In the genomic region with DNA sequence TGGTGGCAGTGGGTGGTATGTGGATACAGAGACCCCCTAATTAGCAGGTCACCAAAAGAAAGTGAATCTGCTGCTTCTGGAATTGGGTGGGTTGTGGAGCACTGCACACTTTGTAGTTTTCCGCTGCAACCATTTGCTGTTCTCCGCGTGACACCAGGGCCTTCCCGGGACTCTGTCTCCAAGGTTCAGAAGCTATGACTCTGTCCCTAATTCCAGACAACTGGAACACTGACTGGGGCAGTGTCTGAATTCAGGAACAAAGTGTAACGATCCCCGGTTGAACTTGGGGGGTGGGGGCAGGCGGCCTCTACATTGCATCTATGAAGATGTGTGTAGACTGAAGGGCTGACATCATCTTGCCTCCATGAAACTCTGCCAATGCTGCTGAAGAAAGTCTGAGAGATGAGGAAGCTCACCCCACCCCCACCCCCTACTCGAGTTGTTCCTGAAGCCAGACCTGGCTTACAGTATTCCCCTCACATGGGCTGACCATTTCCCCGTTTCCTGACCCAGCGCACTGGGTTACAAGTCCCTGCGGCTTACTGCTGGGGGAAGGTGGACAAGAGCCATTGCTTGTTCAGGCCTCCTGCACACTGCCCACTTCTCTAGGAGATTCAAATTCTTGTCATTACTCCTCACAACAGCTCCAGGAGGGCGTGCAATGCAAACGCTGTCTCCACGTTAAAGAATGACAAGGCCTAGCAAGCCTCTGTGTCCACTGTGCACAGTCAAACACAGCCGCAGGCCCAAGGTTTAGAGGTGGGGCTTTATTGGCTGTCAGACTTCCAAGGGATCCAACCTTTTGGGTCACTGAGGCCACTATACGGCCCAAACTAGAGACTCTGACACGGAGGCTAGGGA, we compare ENCODE assay signal across 15 mouse cellular contexts. TPM values are rescaled to one million over a fixed set of nuclear protein-coding genes. Genes with fewer than 3 reads are reported as not detected.
A peak's percentile ranks its signal among the peaks of the same experiment; 100 is the strongest.
DNase-seq lines count a peak whose midpoint lies in the region; ATAC-seq and TF ChIP-seq lines count a peak whose summit lies in the region.
"Had no signal": no experiment of that assay in that cellular context is flagged by ENCODE, and none has a peak within 500 bp of the region (broad histone marks: within the 10 kb centered on the region; RNA-seq: fewer than 3 reads in every experiment).

No protein-coding gene starts in this region.

- TF ChIP-seq CTCF in heart, adult 2 months (IDR thresholded peaks at IDR 0.05) = no peak
- TF ChIP-seq CTCF in lung, embryonic 14.5 days (IDR thresholded peaks at IDR 0.05; ENCODE audit: low read depth) = no peak
- TF ChIP-seq CTCF in kidney, postnatal 0 days (IDR thresholded peaks at IDR 0.05; ENCODE audit: low read depth) = no peak
- no peak for TF ChIP-seq CTCF in stomach, postnatal 0 days (IDR thresholded peaks at IDR 0.05; ENCODE audit: low read depth)

- H3K4me1 ChIP-seq in heart, adult 2 months (ENCODE audit: control insufficient read depth, insufficient read depth, low read length) = peaks cover 45% of the 10 kb centered on the region
- H3K4me1 ChIP-seq in lung, embryonic 14.5 days (ENCODE audit: insufficient read depth) = peaks cover 18% of the 10 kb centered on the region
- peaks cover 25% of the 10 kb centered on the region for H3K4me1 ChIP-seq in kidney, postnatal 0 days (replicated peaks; ENCODE audit: insufficient read depth, low read length)
- 0 out of 2 replicates have a peak, but pooled peaks cover 6% of the 10 kb centered on the region for H3K4me1 ChIP-seq in stomach, postnatal 0 days (replicated peaks; ENCODE audit: control insufficient read depth, insufficient read depth)

- peaks cover 1% of the 10 kb centered on the region for H3K79me2 ChIP-seq in heart, adult 2 months (replicated peaks; ENCODE audit: control insufficient read depth, insufficient read depth, low read length)

- H3K9me3 ChIP-seq in lung, embryonic 14.5 days (ENCODE audit: low read depth, low read length) = no peaks in the 10 kb centered on the region
- H3K9me3 ChIP-seq in kidney, postnatal 0 days (replicated peaks; ENCODE audit: low read length) = no peaks in the 10 kb centered on the region
- no peaks in the 10 kb centered on the region for H3K9me3 ChIP-seq in stomach, postnatal 0 days (ENCODE audit: control insufficient read depth, low read length)
- H3K9me3 ChIP-seq: liver, embryonic 13.5 days; midbrain, embryonic 15.5 days had no signal

- no peaks in the 10 kb centered on the region for H3K27me3 ChIP-seq in heart, adult 2 months (ENCODE audit: control insufficient read depth, insufficient read depth, low read length)
- H3K27me3 ChIP-seq in lung, embryonic 14.5 days (ENCODE audit: insufficient read depth, low read length) = no peaks in the 10 kb centered on the region
- H3K27me3 ChIP-seq in kidney, postnatal 0 days (ENCODE audit: insufficient read depth, low read length) = no peaks in the 10 kb centered on the region
- no peaks in the 10 kb centered on the region for H3K27me3 ChIP-seq in stomach, postnatal 0 days (ENCODE audit: control insufficient read depth, insufficient read depth, low read length)
- H3K27me3 ChIP-seq: liver, embryonic 13.5 days; midbrain, embryonic 15.5 days had no signal

- no peak for ATAC-seq in lung, embryonic 14.5 days (ENCODE audit: insufficient read depth)
- no peak for ATAC-seq in kidney, postnatal 0 days (replicated peaks; ENCODE audit: low FRiP score, low read depth)
- no peak for ATAC-seq in stomach, postnatal 0 days (ENCODE audit: low FRiP score, low TSS enrichment)
- ATAC-seq: forebrain, postnatal 0 days; midbrain, embryonic 15.5 days had no signal

- H3K4me2 ChIP-seq in lung, embryonic 14.5 days = no peak overlapping the region
- H3K4me2 ChIP-seq in kidney, postnatal 0 days (ENCODE audit: low read length) = no peak overlapping the region
- H3K4me2 ChIP-seq in stomach, postnatal 0 days (replicated peaks; ENCODE audit: low read depth) = no peak overlapping the region
- H3K4me2 ChIP-seq: liver, embryonic 13.5 days; midbrain, embryonic 15.5 days had no signal

- intact Hi-C loops in heart, adult 2 months (cut with DNase I) = no loop called here

- no peak overlapping the region for H3K4me3 ChIP-seq in heart, adult 2 months
- H3K4me3 ChIP-seq in lung, embryonic 14.5 days (ENCODE audit: low read depth, low read length) = no peak overlapping the region
- H3K4me3 ChIP-seq in kidney, postnatal 0 days (replicated peaks; ENCODE audit: low read depth, low read length) = no peak overlapping the region
- H3K4me3 ChIP-seq in stomach, postnatal 0 days (ENCODE audit: low read depth, low read length) = no peak overlapping the region
- H3K4me3 ChIP-seq: liver, embryonic 13.5 days; midbrain, embryonic 15.5 days had no signal

- H3K27ac ChIP-seq in heart, adult 2 months = peak overlapping the region; percentile 13
- peak overlapping the region; percentile 12; the same call in 1 of the 2 replicates for H3K27ac ChIP-seq in lung, embryonic 14.5 days (ENCODE audit: low read depth)
- peak overlapping the region; percentile 60 for H3K27ac ChIP-seq in kidney, postnatal 0 days
- peak overlapping the region; percentile 2; the same call in 1 of the 2 replicates for H3K27ac ChIP-seq in stomach, postnatal 0 days (replicated peaks)
- H3K27ac ChIP-seq: liver, embryonic 13.5 days; midbrain, embryonic 15.5 days had no signal

- H3K9ac ChIP-seq in heart, adult 2 months (ENCODE audit: low read depth, low read length) = no peak overlapping the region
- H3K9ac ChIP-seq in lung, embryonic 14.5 days = no peak overlapping the region
- H3K9ac ChIP-seq in kidney, postnatal 0 days (ENCODE audit: low read depth, low read length) = no peak overlapping the region
- H3K9ac ChIP-seq in stomach, postnatal 0 days (ENCODE audit: low read length) = no peak overlapping the region
- H3K9ac ChIP-seq: forebrain, postnatal 0 days; liver, embryonic 13.5 days; midbrain, embryonic 15.5 days had no signal

- DNase-seq in heart, adult 2 months = no peak
- no peak for DNase-seq in heart, adult 18-20 months
- DNase-seq in lung, embryonic 14.5 days = no peak
- no peak for DNase-seq in lung, postnatal 14 days
- no peak for DNase-seq in kidney, postnatal 0 days (ENCODE audit: low spot score)
- no peak for DNase-seq in stomach, postnatal 0 days (ENCODE audit: low spot score)
- DNase-seq in right cerebral cortex, adult 18-20 months = no peak
- DNase-seq in cerebellum, adult 11-12 months = no peak
- DNase-seq: adrenal gland, postnatal 10 days; B cell, adult 2 months; cerebellum, adult 11 months; forebrain, postnatal 0 days; liver, embryonic 13.5 days; thymus, postnatal 14 days had no signal

- WGBS in heart, adult 2 months = 48% methylated on average over 17 of the region's 17 CpGs
- 57% methylated on average over 17 of the region's 17 CpGs for WGBS in lung, embryonic 14.5 days
- WGBS in kidney, postnatal 0 days = 46% methylated on average over 17 of the region's 17 CpGs
- 61% methylated on average over 17 of the region's 17 CpGs for WGBS in stomach, postnatal 0 days

- peaks cover 11% of the 10 kb centered on the region; the same call in 1 of the 2 replicates for H3K36me3 ChIP-seq in heart, adult 2 months (ENCODE audit: control insufficient read depth, insufficient read depth, low read length)
- peaks cover 44% of the 10 kb centered on the region for H3K36me3 ChIP-seq in lung, embryonic 14.5 days (ENCODE audit: insufficient read depth)
- H3K36me3 ChIP-seq in kidney, postnatal 0 days (ENCODE audit: insufficient read depth, low read length) = peaks cover 9% of the 10 kb centered on the region; the same call in 1 of the 2 replicates
- H3K36me3 ChIP-seq in stomach, postnatal 0 days (ENCODE audit: control insufficient read depth, insufficient read depth, low read length) = peaks cover 4% of the 10 kb centered on the region; the same call in 1 of the 2 replicates
- H3K36me3 ChIP-seq: liver, embryonic 13.5 days; midbrain, embryonic 15.5 days had no signal

- peak; percentile 14; the same call in 1 of the 2 replicates for TF ChIP-seq EP300 in heart, adult 2 months (IDR thresholded peaks at IDR 0.05; ENCODE audit: insufficient read depth, low read depth, low read length)
- no peak for TF ChIP-seq EP300 in stomach, postnatal 0 days (optimal IDR thresholded peaks at IDR 0.05)

- TF ChIP-seq POLR2A in heart, adult 2 months (IDR thresholded peaks at IDR 0.05; ENCODE audit: insufficient read depth, low read depth, low read length) = no peak

RNA-seq across cellular contexts. Expression of a gene that starts 22.9 kb away (rescaled TPM):
- total RNA-seq in heart, adult 2 months (2021) = 10 to 100 TPM; 63.9 to 65.3 TPM
- polyA plus RNA-seq in heart, adult 2 months (2012; rRNA removed) = 28.0 and 46.2 TPM in 2 replicates
- total RNA-seq in heart, adult 18-20 months (2021) = 10 to 100 TPM; 67.5 to 68.4 TPM
- 116 and 117 TPM in 2 replicates for polyA plus RNA-seq in lung, embryonic 14.5 days (2014; fragmentation: Nextera tagmentation; extraction: Ambion mirVana)
- polyA plus RNA-seq in kidney, postnatal 0 days (2015; fragmentation: Nextera tagmentation; extraction: Ambion mirVana) = 95.1 and 106 TPM in 2 replicates
- polyA plus RNA-seq in stomach, postnatal 0 days (2015; fragmentation: Nextera tagmentation; extraction: Ambion mirVana) = 54.4 and 55.6 TPM in 2 replicates

Comparison
In these comparisons a context has a peak if more than half of its experiments do, and no peak if none do; other contexts are left out.
1. H3K27ac ChIP-seq: peak in every context shown above with its lines; median percentile 60 in kidney, postnatal 0 days; 13 in heart, adult 2 months; 12 in lung, embryonic 14.5 days; 2 in stomach, postnatal 0 days.